In the genomic region with DNA sequence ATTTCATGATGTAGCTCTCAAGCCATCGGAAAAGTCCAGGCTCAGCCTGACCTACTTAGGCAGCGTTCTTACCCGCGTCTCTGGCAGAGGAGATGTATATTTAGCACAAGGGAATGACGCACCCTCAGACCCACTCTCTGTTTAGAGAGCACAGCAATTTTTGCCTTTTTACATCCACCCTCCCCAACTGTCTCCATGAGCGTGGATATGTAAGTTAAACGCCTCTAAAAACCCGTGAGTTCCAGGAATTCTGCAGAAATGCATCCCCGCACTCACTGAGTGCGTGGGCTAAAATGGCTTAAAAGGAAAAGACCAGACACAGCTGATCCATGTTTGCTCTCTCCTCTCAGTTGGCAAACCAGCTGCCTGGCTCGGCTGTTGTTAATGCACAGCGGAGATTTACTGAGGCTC, we compare ENCODE assay signal across 10 mouse cellular contexts.
DNase-seq lines count a peak whose midpoint lies in the region; ATAC-seq lines count a peak whose summit lies in the region.
"Had no signal": no experiment of that assay in that cellular context is flagged by ENCODE, and none has a peak within 500 bp of the region (broad histone marks: within the 10 kb centered on the region; RNA-seq: fewer than 3 reads in every experiment).

No protein-coding gene starts in this region.

- H3K27ac ChIP-seq in heart, embryonic 12.5 days (ENCODE audit: poor library complexity, severe bottlenecking), result peak overlapping the region; percentile 51; the same call in 1 of the 2 replicates
- H3K27ac ChIP-seq: liver, embryonic 12.5 days had no signal

- no peaks in the 10 kb centered on the region for H3K27me3 ChIP-seq in heart, embryonic 12.5 days (replicated peaks)
- H3K27me3 ChIP-seq: liver, embryonic 12.5 days; Patski had no signal

- H3K4me2 ChIP-seq in heart, embryonic 12.5 days, result 0 out of 2 replicates have a peak overlapping the region, but pooled peaks have one; percentile 7
- H3K4me2 ChIP-seq: liver, embryonic 12.5 days had no signal

- H3K9me3 ChIP-seq in heart, embryonic 12.5 days (replicated peaks), result no peaks in the 10 kb centered on the region
- H3K9me3 ChIP-seq: liver, embryonic 12.5 days had no signal

- ATAC-seq in heart, embryonic 12.5 days (ENCODE audit: insufficient number of reproducible peaks, low FRiP score), result no peak
- ATAC-seq: liver, embryonic 12.5 days; Patski had no signal

- no peaks in the 10 kb centered on the region for H3K36me3 ChIP-seq in heart, embryonic 12.5 days
- H3K36me3 ChIP-seq: liver, embryonic 12.5 days had no signal

- H3K9ac ChIP-seq in heart, embryonic 12.5 days, result no peak overlapping the region
- H3K9ac ChIP-seq: liver, embryonic 12.5 days had no signal

- H3K4me1 ChIP-seq in heart, embryonic 12.5 days (replicated peaks), result peaks cover 16% of the 10 kb centered on the region
- H3K4me1 ChIP-seq: liver, embryonic 12.5 days had no signal

- no peak overlapping the region for H3K4me3 ChIP-seq in heart, embryonic 12.5 days
- H3K4me3 ChIP-seq: liver, embryonic 12.5 days had no signal

- DNase-seq in layer of hippocampus, adult 18-20 months (ENCODE audit: low spot score in 2 of 2), result peak; percentile 43 to 49
- DNase-seq in layer of hippocampus, postnatal 10 days (ENCODE audit: low spot score in 2 of 2), result no peak
- DNase-seq in layer of hippocampus, adult 9-11 months, result peak; percentile 38
- peak; percentile 69 for DNase-seq in right cerebral cortex, postnatal 25 days
- no peak for DNase-seq in ovary, postnatal 14 days (ENCODE audit: low spot score)
- DNase-seq in ovary, adult 18-20 months (ENCODE audit: low spot score), result no peak
- DNase-seq: cerebellum, postnatal 10 days had no signal

- 49% methylated on average over 12 of the region's 12 CpGs for WGBS in heart, embryonic 12.5 days

Comparison
In these comparisons a context has a peak if more than half of its experiments do, and no peak if none do; other contexts are left out.
1. DNase-seq: peak in layer of hippocampus, adult 18-20 months (2 of 2), layer of hippocampus, adult 9-11 months (single experiment) and right cerebral cortex, postnatal 25 days (single experiment); none in layer of hippocampus, postnatal 10 days (0 of 2), ovary, postnatal 14 days (single experiment) and ovary, adult 18-20 months (single experiment).